Mouse (Mus musculus) testis, adult 2 months (tissue): ENCODE results near the gene Aim2. TPM values are rescaled to one million over a fixed set of nuclear protein-coding genes. Genes with fewer than 3 reads are reported as not detected.
A peak's percentile ranks its signal among the peaks of the same experiment; 100 is the strongest.

Experiments
- H3K27ac ChIP-seq: fragments of 200-500 bp; 2 replicates; pipeline ENCODE4 v1.5.1; 2012; ENCODE audit warnings: low read depth, low read length; ENCODE audit not compliant: control insufficient read depth, insufficient read depth
- H3K27me3 ChIP-seq: fragments of 200-500 bp; 2 replicates; pipeline ENCODE4 v1.6.1; 2012; ENCODE audit warnings: mild to moderate bottlenecking, low read length, moderate library complexity; ENCODE audit not compliant: control insufficient read depth, insufficient read depth
- H3K36me3 ChIP-seq: fragments of 200-500 bp; 2 replicates; pipeline ENCODE4 v1.6.1; 2012; ENCODE audit warnings: mild to moderate bottlenecking, low read length; ENCODE audit not compliant: control insufficient read depth, insufficient read depth
- H3K4me1 ChIP-seq: fragments of 200-500 bp; 2 replicates; pipeline ENCODE4 v1.6.1; 2012; ENCODE audit warnings: low read length; ENCODE audit not compliant: control insufficient read depth, insufficient read depth
- H3K4me3 ChIP-seq: fragments of 200-500 bp; 2 replicates; pipeline ENCODE4 v1.5.1; 2012; ENCODE audit warnings: low read depth, mild to moderate bottlenecking, low read length, moderate library complexity, mixed read lengths; ENCODE audit not compliant: control insufficient read depth
- CTCF ChIP-seq: fragments of 200-500 bp; IDR thresholded peaks from 2 replicates; pipeline ENCODE4 v1.5.1; 2012; ENCODE audit warnings: low read depth, mild to moderate bottlenecking, inconsistent platforms, low read length, moderate library complexity; ENCODE audit not compliant: control insufficient read depth, insufficient read depth, insufficient replicate concordance
- POLR2A ChIP-seq: fragments of 200-500 bp; IDR thresholded peaks from 2 replicates; pipeline ENCODE4 v1.6.1; 2012; ENCODE audit warnings: low read depth, mild to moderate bottlenecking, inconsistent platforms, low read length, moderate library complexity; ENCODE audit not compliant: control insufficient read depth
- polyA plus RNA-seq: library from polyadenylated mRNA; depleted of rRNA; stranded (reverse); fragments of >200 nt; gene quantifications from 2 replicates; pipeline ENCODE4 v1.2.3, GENCODE M21; 2012

The Aim2 gene
- polyA plus RNA-seq, 1 experiment, result 0.27 TPM

DNA sequence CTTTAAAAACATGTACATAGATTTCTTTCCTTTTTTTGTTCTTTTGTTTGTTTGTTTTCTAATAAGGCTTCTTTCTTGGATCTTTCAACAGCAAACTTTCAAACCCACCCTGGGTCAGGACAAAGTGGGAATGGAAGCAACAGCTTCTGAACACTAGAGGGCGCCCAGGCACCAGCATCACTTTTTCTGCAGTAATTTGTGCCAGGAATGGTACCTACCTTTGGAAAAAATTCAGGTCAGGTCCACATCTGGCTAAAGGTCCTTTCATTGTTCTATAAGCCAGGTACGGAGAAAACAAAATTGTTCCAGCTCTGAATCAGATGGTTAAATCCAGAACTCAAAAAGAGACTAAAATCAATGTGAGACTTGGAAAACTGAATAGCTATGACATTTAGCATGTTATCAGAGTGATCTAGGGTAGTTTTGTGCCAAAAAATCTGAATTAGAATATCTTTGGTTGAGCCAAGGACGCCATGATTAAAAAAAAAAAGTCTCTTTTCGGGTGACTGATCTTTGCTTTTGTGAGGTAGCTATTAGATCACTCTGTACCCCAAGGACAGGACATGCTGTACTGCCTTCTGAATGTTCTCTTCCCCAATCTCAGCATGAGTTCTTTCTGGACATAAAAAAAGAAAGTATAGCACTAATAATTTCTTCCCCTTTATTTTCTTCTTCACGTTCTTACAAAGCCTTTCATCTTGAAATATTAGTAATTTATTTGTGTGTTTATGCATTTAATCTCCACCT lies 26.7 kb upstream of the Aim2 start:
- Histone ChIP-seq H3K36me3 (no peaks in the 10 kb centered on the region), H3K27me3 (no peaks in the 10 kb centered on the region), H3K4me3 (no peak overlapping the region), H3K27ac (no peak overlapping the region), H3K4me1 (no peaks in the 10 kb centered on the region)
- TF ChIP-seq POLR2A, result no peak
- TF ChIP-seq CTCF, result peak; percentile 26; the same call in 1 of the 2 replicates

DNA sequence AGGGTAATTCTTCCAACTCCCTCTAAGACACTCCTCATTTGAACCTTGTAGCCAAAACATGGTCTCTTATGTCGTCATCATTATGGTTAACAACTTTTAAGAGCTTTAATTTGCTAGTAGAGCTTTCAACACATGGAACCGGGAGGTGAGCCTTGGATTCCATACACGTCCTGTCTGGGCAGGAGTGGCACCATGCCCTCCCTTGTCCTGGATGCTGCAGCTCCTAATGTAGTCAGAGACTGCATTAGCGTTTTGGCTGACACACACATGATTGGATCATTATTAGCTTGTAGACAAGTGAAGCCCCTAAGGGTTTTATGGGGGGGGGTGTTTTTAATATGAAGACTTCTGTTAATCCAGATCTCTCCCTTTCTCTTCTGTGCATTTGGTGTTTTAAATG lies 25.7 kb upstream of the Aim2 start:
- no peaks in the 10 kb centered on the region for H3K36me3 ChIP-seq
- TF ChIP-seq CTCF (no peak), POLR2A (no peak)
- H3K4me3 ChIP-seq, result no peak overlapping the region
- H3K27ac ChIP-seq, result no peak overlapping the region
- no peaks in the 10 kb centered on the region for H3K27me3 ChIP-seq
- no peaks in the 10 kb centered on the region for H3K4me1 ChIP-seq

DNA sequence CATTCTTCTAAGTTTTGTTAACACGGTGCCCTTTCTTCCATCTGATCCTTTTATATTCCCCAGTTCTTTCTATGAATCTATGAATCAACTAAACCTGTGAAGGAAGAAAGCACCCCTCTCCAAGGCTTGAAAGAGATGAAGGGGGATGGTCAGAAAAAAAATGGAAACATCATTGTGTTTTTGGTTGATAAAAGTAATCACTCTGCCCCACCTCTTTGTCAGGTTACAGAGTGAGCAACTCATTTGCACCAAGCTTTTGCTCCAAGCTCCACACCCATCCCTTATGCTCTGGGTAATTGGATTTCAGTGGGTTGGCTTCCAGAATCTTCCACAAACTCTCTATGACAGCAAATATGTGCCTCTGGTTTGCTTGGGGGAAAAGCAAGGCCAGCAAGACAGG lies 25.3 kb upstream of the Aim2 start:
- Histone ChIP-seq H3K27ac (no peak overlapping the region), H3K4me1 (no peaks in the 10 kb centered on the region), H3K4me3 (no peak overlapping the region), H3K36me3 (no peaks in the 10 kb centered on the region), H3K27me3 (no peaks in the 10 kb centered on the region)
- TF ChIP-seq CTCF (no peak), POLR2A (no peak)

- TF ChIP-seq POLR2A (no peak), CTCF (no peak)
These were observed 24.1 kb upstream of the Aim2 start for GRCm38 (mm10) chr1:173326552-173326951.

GRCm38 (mm10) chr1:173328446-173328845 lies 22.2 kb upstream of the Aim2 start:
- no peak for TF ChIP-seq POLR2A
- no peak for TF ChIP-seq CTCF

More at GRCm38 (mm10) chr1:173326552-173326951, 24.1 kb upstream of the Aim2 start:
- Histone ChIP-seq H3K36me3 (no peaks in the 10 kb centered on the region), H3K27ac (no peak overlapping the region), H3K4me3 (no peak overlapping the region), H3K27me3 (no peaks in the 10 kb centered on the region), H3K4me1 (no peaks in the 10 kb centered on the region)

GRCm38 (mm10) chr1:173329185-173329584 lies 21.5 kb upstream of the Aim2 start:
- Histone ChIP-seq H3K4me1 (no peaks in the 10 kb centered on the region), H3K36me3 (no peaks in the 10 kb centered on the region), H3K27ac (no peak overlapping the region), H3K27me3 (no peaks in the 10 kb centered on the region), H3K4me3 (no peak overlapping the region)
- TF ChIP-seq CTCF (no peak), POLR2A (no peak)

More at GRCm38 (mm10) chr1:173328446-173328845, 22.2 kb upstream of the Aim2 start:
- Histone ChIP-seq H3K27ac (no peak overlapping the region), H3K4me3 (no peak overlapping the region), H3K4me1 (no peaks in the 10 kb centered on the region), H3K27me3 (no peaks in the 10 kb centered on the region), H3K36me3 (no peaks in the 10 kb centered on the region)

GRCm38 (mm10) chr1:173329743-173330142 lies 20.9 kb upstream of the Aim2 start:
- no peak overlapping the region for H3K27ac ChIP-seq
- no peak overlapping the region for H3K4me3 ChIP-seq
- H3K27me3 ChIP-seq, result no peaks in the 10 kb centered on the region
- no peak for TF ChIP-seq POLR2A
- TF ChIP-seq CTCF, result no peak
- H3K36me3 ChIP-seq, result no peaks in the 10 kb centered on the region
- H3K4me1 ChIP-seq, result no peaks in the 10 kb centered on the region

DNA sequence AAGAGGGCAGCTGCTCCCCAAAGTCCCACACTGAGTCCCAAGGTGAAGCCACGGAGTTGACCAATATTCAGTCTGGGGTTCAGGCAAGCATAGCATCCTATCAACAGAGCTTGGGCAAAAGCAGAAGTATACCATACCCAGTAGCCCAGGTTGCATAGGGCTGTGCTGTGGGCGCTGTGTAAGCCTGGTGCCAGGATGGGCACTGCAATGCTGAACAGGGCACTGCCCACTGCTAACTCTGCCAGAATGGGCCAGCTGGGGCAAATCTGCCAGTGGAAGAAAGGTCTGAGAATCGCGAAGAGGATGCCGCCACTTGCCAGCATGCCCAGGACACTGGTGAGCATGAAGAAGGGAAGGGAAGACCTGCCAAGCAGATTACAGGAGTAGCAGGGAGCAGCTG lies 18.3 kb upstream of the Aim2 start:
- no peaks in the 10 kb centered on the region for H3K27me3 ChIP-seq
- no peak overlapping the region for H3K4me3 ChIP-seq
- no peak overlapping the region for H3K27ac ChIP-seq
- H3K4me1 ChIP-seq, result peaks cover 4% of the 10 kb centered on the region; the same call in 1 of the 2 replicates
- TF ChIP-seq POLR2A (no peak), CTCF (no peak)
- H3K36me3 ChIP-seq, result no peaks in the 10 kb centered on the region
